Mouse (Mus musculus) embryonic stem cell, embryonic (primary cell): ENCODE data around the gene Gsap.

Experiments used
- CTCF ChIA-PET, 4 experiments: fragments of 300-600 bp in 2 of 4; fragments of 350-600 bp in 2 of 4; sonication (Branson Sonifier 250); formaldehyde crosslinking; loops; one replicate each; lab custom pipeline; 2022; ENCODE audit warnings: inconsistent platforms in 2 of 4; lab: Charles Lee
- POLR2A ChIA-PET, 4 experiments: fragments of 300-600 bp in 2 of 4; fragments of 350-600 bp in 2 of 4; sonication (Branson Sonifier 250); formaldehyde crosslinking; loops; one replicate each; lab custom pipeline; 2022; ENCODE audit warnings: antibody characterized with exemption in 4 of 4, inconsistent platforms in 1 of 4; lab: Charles Lee

Gsap gene

DNA sequence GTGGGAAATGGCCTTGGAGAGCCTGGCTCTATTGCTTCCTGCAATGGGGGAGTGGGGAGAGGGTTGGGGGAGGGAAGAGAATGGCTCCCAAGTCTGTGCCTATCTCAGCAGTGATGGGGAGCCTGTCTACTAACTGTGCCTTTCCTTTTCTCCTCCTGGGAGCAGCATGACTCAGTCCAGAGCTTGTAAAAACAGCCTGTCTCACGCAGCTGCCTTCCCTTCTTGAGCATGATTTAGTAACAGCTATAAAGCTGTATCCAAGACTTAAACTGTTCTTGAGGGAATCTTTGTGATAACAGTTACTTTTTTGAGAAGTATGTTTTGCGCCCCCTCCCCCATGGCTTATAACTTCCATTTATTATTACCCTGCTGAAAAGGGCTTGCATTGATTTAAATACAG, 61.9 kb downstream of the Gsap start:
- POLR2A ChIA-PET, result interaction anchor here in 1 of 4 experiments (1.5 kb wide), 1 partner anchor 13 kb away, joined by 3 read pairs; no protein-coding TSS in a partner anchor

GRCm38 (mm10) chr5:21248834-21249233, 62.8 kb downstream of the Gsap start:
- ChIA-PET POLR2A (no interaction called here), CTCF (no interaction called here)

More for the DNA sequence above, 61.9 kb downstream of the Gsap start:
- CTCF ChIA-PET, result no interaction called here

GRCm38 (mm10) chr5:21254731-21255525, 68.9 kb downstream of the Gsap start:
- POLR2A ChIA-PET, result no interaction called here
- CTCF ChIA-PET, result no interaction called here

GRCm38 (mm10) chr5:21255551-21256132, 69.6 kb downstream of the Gsap start:
- ChIA-PET CTCF (no interaction called here), POLR2A (no interaction called here)

- ChIA-PET POLR2A (interaction anchor here in 3 of 4 experiments (0.6 to 2.1 kb wide), 3 partner anchors 10 to 201 kb away, joined by 3 to 9 read pairs (median 3); partner anchors contain the start of gene Ptpn12 (in 1 of the 3)), CTCF (interaction anchor here in 1 of 4 experiments (1.3 kb wide), 1 partner anchor 13 kb away, joined by 3 read pairs; no protein-coding TSS in a partner anchor)
These were observed 71.1 kb downstream of the Gsap start for GRCm38 (mm10) chr5:21257126-21257525.

- POLR2A ChIA-PET, result interaction anchor here in 2 of 4 experiments (1.0 to 2.1 kb wide), 2 partner anchors 13 to 202 kb away, joined by 3 to 9 read pairs; partner anchors contain the start of gene Ptpn12 (in 1 of the 2)
- CTCF ChIA-PET, result interaction anchor here in 1 of 4 experiments (1.3 kb wide), 1 partner anchor 13 kb away, joined by 3 read pairs; no protein-coding TSS in a partner anchor
These were observed 71.8 kb downstream of the Gsap start for GRCm38 (mm10) chr5:21257806-21258205.

DNA sequence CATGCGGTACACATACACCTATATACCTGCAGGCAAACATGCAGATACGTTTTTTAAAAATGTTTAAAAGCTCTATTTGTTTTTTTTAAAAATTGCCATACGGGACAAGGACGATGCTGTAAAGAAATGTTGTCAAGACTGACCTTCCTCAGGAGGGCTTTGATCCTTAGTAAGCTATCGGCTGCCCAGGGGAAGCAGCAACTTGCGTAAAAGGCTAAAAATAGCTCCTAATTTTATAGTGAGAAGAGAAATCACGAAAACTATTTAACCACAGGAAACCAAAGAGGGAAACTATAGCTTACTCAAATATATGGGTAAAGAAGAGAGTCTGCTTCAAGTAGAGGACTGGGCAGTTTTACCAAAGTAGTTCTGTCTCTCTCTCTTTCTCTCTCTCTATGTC, 74.7 kb downstream of the Gsap start:
- POLR2A ChIA-PET, result interaction anchor here in 1 of 4 experiments (0.6 to 1.3 kb wide), 3 partner anchors 13 to 188 kb away, joined by 3 to 4 read pairs (median 3); no protein-coding TSS in a partner anchor
- CTCF ChIA-PET, result interaction anchor here in 3 of 4 experiments (0.6 to 1.3 kb wide), 4 partner anchors 16 to 301 kb away, joined by 3 to 7 read pairs (median 4); no protein-coding TSS in a partner anchor

- CTCF ChIA-PET, result interaction anchor here in 3 of 4 experiments (0.6 to 1.3 kb wide), 4 partner anchors 16 to 378 kb away, joined by 3 to 7 read pairs (median 3); no protein-coding TSS in a partner anchor
These were observed 75.3 kb downstream of the Gsap start for GRCm38 (mm10) chr5:21261202-21261844.

DNA sequence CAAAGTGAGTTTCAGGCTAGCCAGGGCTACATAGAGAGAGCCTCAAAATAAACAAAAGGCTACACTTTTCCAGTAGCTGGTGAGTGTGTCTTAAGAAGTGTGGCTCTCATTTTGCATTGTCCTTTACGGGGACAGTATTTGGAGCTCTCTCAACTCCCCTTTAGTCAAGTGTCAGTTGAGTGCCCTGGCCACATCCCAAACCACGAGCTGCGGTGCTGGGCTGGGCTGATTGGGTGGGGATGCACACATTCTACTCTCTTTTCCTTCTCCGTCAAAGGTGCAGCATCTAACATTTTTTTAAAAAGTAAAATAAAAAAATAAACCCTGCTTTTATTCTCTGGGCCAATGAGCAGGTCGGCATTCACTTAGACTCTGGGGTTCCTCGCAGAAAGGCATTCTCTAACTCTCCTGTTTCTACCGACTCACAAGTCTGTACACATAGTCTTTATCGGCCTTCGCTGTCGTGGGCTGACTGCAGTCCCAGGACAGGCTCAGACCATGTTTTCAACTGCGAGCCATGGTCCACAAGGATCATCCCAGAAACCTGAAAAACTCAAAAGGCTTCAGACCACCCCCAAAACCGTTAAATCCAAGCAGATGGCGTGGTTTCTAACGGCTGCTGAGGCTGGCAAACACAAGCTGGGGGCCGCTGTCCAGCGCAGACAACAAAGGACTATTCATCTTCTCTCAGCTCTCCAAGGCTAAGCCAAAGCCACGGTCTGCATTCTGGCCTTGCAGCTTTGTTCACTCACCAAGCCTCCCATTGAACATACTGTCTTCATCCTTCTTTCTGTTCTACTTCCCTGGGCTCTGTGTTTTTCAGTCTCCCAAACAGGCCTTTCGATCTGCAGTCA, 77.4 kb downstream of the Gsap start:
- ChIA-PET POLR2A (no interaction called here), CTCF (interaction anchor here in 2 of 4 experiments (0.6 to 0.7 kb wide), 2 partner anchors 157 to 376 kb away, joined by 3 to 4 read pairs; no protein-coding TSS in a partner anchor)

More at GRCm38 (mm10) chr5:21261202-21261844, 75.3 kb downstream of the Gsap start:
- POLR2A ChIA-PET, result interaction anchor here in 1 of 4 experiments (0.6 to 1.3 kb wide), 3 partner anchors 14 to 189 kb away, joined by 3 to 4 read pairs (median 3); no protein-coding TSS in a partner anchor

GRCm38 (mm10) chr5:21264352-21265021, 78.4 kb downstream of the Gsap start:
- POLR2A ChIA-PET, result no interaction called here
- CTCF ChIA-PET, result interaction anchor here in 1 of 4 experiments (0.7 kb wide), 1 partner anchor 156 kb away, joined by 3 read pairs; no protein-coding TSS in a partner anchor

GRCm38 (mm10) chr5:21265049-21265448, 79.0 kb downstream of the Gsap start:
- ChIA-PET POLR2A (no interaction called here), CTCF (interaction anchor here in 1 of 4 experiments (0.7 kb wide), 1 partner anchor 192 kb away, joined by 4 read pairs; no protein-coding TSS in a partner anchor)

GRCm38 (mm10) chr5:21267090-21267489, 81.0 kb downstream of the Gsap start:
- ChIA-PET POLR2A (no interaction called here), CTCF (no interaction called here)

GRCm38 (mm10) chr5:21269446-21269845, 83.4 kb downstream of the Gsap start:
- POLR2A ChIA-PET, result interaction anchor here in 1 of 4 experiments (0.6 kb wide), 2 partner anchors 25 to 274 kb away, joined by 3 read pairs; partner anchors contain the start of gene Lrrc17
- CTCF ChIA-PET, result no interaction called here

DNA sequence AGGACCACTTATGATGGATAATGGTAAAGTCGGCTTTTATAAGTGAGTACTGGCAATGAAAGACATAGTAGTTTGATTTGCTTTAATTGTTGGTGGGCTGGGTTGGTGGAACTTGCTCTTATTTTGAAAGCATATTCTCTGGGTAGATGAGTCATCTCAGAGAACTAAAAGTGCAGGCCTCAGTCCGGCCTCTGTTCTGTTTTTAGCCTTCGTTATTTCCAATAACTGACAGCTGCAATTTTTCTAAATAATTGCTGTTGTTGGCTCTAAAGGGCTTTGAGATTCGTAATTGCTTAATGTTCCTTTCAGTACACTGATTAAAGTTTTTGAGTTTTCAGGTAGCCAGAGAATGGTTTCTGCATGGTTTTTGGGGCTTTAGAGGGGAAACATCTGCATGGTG, 84.7 kb downstream of the Gsap start:
- CTCF ChIA-PET, result no interaction called here
- POLR2A ChIA-PET, result no interaction called here

DNA sequence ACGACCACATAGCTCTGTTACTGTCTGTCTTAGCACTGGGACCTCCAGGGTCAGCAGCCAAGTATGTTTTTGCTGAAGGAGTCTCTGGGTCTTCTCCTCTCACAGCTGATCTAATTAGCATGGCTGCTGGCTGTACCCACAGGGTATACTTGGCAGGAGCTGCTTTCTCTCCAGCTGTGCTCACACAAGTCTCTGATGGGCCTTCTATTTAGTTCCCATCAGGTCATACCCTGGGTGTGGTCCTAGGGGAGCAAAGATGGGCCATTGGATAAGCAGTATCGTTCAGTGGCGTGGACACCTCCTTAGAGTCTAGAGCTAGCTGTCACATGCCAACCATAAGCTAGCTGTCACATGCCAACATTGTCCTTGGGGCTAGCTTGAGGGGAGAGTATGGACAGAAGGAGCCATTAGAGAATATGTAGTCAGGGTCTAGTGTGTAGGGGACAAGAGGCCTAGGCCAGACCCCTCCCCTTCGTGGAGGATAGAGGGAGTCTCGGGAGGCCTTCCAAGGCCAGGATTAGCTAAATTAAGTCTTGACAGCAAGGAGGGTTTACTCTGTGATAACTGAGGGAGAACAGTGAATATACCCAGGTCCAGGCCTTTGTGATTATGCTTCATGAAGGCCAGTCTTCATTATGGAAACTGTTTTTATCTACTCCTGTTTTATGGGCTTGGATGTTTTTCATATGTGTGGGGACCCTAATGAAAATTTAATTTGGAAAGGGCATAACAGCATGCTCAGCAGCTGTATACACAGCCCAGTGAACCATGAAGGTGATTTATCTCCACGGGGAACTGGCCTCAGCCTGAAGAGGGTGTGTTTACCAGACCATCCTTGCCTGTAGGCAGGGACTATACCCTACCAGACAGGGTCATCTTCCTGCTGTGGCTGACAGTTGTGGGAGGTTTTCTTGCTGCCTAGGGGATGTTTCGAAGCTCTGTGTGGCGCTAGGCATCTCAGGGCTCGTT, 85.6 kb downstream of the Gsap start:
- POLR2A ChIA-PET, result interaction anchor here in 1 of 4 experiments (0.6 kb wide), 1 partner anchor 303 kb away, joined by 3 read pairs; no protein-coding TSS in a partner anchor
- CTCF ChIA-PET, result interaction anchor here in 1 of 4 experiments (0.6 kb wide), 1 partner anchor 920 kb away, joined by 3 read pairs; no protein-coding TSS in a partner anchor

DNA sequence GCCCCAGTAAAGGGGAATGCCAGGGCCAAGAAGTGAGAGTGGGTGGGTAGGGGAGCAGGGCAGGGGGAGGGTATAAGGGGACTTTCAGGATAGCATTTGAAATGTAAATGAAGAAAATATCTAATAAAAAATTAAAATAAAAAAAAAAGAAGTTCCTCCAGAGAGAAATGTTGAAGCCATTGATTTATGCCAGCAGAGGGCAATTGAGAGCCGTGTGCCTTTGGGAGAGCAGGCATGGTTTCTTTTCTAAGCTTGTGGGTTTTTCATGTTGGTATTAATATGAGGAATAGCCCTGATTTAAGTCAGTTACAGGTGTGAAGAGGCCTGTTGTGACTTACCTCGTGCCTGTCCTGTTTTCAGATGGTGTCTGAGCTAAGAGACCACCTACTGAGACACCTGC, 91.6 kb downstream of the Gsap start:
- CTCF ChIA-PET, result interaction anchor here in 2 of 4 experiments (0.6 to 0.7 kb wide), 2 partner anchors 77 to 144 kb away, joined by 3 read pairs; no protein-coding TSS in a partner anchor
- POLR2A ChIA-PET, result interaction anchor here in 1 of 4 experiments (0.5 kb wide), 1 partner anchor 14 kb away, joined by 3 read pairs; no protein-coding TSS in a partner anchor
